Mouse (Mus musculus): ENCODE data around the gene Srgap2.

- TF ChIP-seq POLR2A (IDR thresholded peaks at IDR 0.05; ENCODE audit: extremely low read depth, insufficient read depth, low read length) (no peak), CTCF (IDR thresholded peaks at IDR 0.05; ENCODE audit: extremely low read depth, insufficient read depth, low read length) (no peak)
Measured at GRCm38 (mm10) chr1:131420660-131421059, 106.5 kb downstream of the Srgap2 start.

Measured in cortical plate, adult 2 months (tissue).